Mouse (Mus musculus) cerebellum, adult 2 months (tissue): Measurements from ENCODE around the gene Ahdc1.

Experiments used
- CTCF ChIP-seq: fragments of 200-500 bp; IDR thresholded peaks from 2 replicates; pipeline ENCODE4 v1.5.1; 2011; ENCODE audit warnings: low read depth, mild to moderate bottlenecking, control low read depth, low read length, moderate library complexity, borderline replicate concordance; ENCODE audit not compliant: insufficient read depth
- POLR2A ChIP-seq: fragments of 200-500 bp; IDR thresholded peaks from 2 replicates; pipeline ENCODE4 v1.6.1; 2011; ENCODE audit warnings: low read length, control low read depth, borderline replicate concordance; ENCODE audit not compliant: insufficient read depth

GRCm38 (mm10) chr4:133062286-133062685 lies 51.2 kb downstream of the Ahdc1 start:
- no peak for TF ChIP-seq CTCF
- TF ChIP-seq POLR2A = no peak
